Mouse (Mus musculus) heart, adult 2 months (tissue): ENCODE measurements around the gene Ece2.
"Not testable (repeated sequence)": the region's sequence is repeated elsewhere in the genome, so short reads cannot be mapped to it uniquely, and the experiment has no call there.

ENCODE experiments used
- CTCF ChIP-seq: fragments of 200-600 bp; IDR thresholded peaks from 2 replicates; pipeline ENCODE4 v1.8.1; 2022; ENCODE audit warnings: antibody characterized with exemption, mild to moderate bottlenecking, moderate library complexity
- EP300 ChIP-seq: fragments of 200-500 bp; IDR thresholded peaks from 2 replicates; pipeline ENCODE4 v1.6.1; 2011; ENCODE audit warnings: low read depth, low read length, control low read depth; ENCODE audit not compliant: insufficient read depth

- not testable (repeated sequence) for TF ChIP-seq CTCF, EP300
These were observed 38.4 kb downstream of the Ece2 start, which contains the start of gene Eif4g1 for GRCm38 (mm10) chr16:20668013-20668412.
